Mouse (Mus musculus) heart, adult 10 weeks (tissue): Measurements from ENCODE around the gene Gm10251. TPM values are rescaled to one million over a fixed set of nuclear protein-coding genes. Genes with fewer than 3 reads are reported as not detected.

Source experiments
- polyA plus RNA-seq: library from polyadenylated mRNA; stranded (reverse); fragments of 350-450 nt; fragmentation: Illumina TruSeq; extraction: RNeasy Lipid Tissue Mini Kit (QIAGEN cat#74804); gene quantifications from one replicate; pipeline ENCODE4 v1.2.3, GENCODE M21; 2014; ENCODE audit warnings: low read depth, low replicate concordance

The Gm10251 gene
- not detected for polyA plus RNA-seq

DNA sequence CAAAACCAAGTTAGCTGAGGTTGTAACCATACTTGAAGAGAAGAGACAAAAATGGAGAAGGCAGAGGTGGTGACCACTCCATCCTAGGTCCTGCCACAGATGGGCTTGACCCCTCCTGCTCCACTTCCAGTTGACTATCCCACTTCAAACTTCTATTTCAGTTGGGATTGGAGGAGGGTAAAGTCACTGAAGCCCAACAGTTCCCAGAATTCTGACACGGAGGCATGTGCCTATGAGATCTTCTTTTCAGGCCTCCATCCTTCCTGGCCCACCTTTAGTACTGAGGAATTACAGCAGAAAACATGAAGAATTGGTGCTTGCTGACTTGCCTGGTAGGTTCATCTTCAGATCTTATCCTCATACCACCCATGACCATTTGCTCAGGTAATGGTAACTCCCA is at the start of gene Gm10251:
TSS of gene Gm10251 (minus strand) at position 101 of the 400 bp plus-strand sequence.

DNA sequence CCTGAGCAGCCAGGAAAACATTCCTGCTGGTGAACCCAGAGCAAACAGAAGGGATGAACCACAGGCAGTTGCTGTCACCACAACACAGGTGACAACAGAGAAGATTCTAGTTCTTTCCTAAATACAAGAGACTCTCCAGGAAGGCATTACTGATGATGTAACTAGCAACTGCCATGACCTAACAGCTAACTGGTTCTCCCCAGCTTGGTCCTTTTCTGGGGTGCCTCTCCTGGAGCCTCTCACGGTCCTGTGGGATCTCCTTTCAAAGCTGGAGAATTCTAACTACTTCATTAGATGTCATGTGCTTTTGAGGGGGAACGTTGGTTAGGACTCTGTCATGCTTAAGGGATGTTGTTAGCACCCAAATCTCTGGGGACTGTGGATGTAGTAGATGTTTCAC is 36.2 kb upstream of the Gm10251 start, which contains the start of gene Gm8050:
TSS of gene Gm8050 (minus strand) at position 101 of the 400 bp plus-strand sequence.

DNA sequence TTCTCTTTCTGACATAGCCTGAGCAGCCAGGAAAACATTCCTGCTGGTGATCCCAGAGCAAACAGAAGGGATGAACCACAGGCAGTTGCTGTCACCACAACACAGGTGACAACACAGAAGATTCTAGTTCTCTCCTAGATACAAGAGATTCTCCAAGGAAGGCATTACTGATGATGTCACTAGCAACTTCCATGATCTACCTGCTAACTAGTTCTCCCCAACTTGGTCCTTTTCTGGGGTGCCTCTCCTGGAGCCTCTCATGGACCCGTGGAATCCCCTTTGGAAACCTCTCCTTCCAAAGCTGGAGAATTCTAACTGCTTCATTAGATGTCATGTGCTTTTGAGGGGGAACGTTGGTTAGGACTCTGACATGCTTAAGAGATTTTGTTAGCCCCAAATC is 61.7 kb downstream of the Gm10251 start, which contains the start of gene Gm3460:
TSS of gene Gm3460 (minus strand) at position 101 of the 400 bp plus-strand sequence.

DNA sequence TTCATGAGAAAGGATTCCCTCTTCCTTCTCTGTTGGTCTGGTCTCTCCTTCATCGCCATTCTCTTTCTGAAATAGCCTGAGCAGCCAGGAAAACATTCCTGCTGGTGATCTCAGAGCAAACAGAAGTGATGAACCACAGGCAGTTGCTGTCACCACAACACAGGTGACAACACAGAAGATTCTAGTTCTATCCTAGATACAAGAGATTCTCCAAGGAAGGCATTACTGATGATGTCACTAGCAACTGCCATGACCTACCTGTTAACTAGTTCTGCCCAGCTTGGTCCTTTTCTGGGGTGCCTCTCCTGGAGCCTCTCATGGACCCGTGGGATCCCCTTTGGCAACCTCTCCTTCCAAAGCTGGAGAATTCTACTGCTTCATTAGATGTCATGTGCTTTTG is 93.5 kb downstream of the Gm10251 start, which contains the start of gene Gm3629:
TSS of gene Gm3629 (minus strand) at position 101 of the 400 bp plus-strand sequence.

Other genes with a start within 250 kb of the Gm10251 start
- not detected for gene Gm3594, start 239.6 kb downstream of the Gm10251 start, polyA plus RNA-seq
- not detected for gene Gm8356, start 146.9 kb downstream of the Gm10251 start, polyA plus RNA-seq
- not detected for gene Gm3629, start 93.6 kb downstream of the Gm10251 start, polyA plus RNA-seq
- not detected for gene Gm3460, start 61.8 kb downstream of the Gm10251 start, polyA plus RNA-seq
- gene Gm8050, start 36.1 kb upstream of the Gm10251 start, polyA plus RNA-seq, result not detected
- gene Gm3636, start 58.2 kb upstream of the Gm10251 start, polyA plus RNA-seq, result 1.7 TPM
- not detected for gene Gm8362, start 90.2 kb upstream of the Gm10251 start, polyA plus RNA-seq
- gene Gm3642, start 156.1 kb upstream of the Gm10251 start, polyA plus RNA-seq, result not detected
- 0.34 TPM for gene Gm3667, start 205.8 kb upstream of the Gm10251 start, polyA plus RNA-seq